Mouse (Mus musculus) midbrain, embryonic 14.5 days (tissue): ENCODE results near the gene Abca6. TPM values are rescaled to one million over a fixed set of nuclear protein-coding genes. Genes with fewer than 3 reads are reported as not detected.

Source experiments
- ATAC-seq: fragments of 200-750 bp; cut with Nextera tagmentation; 2 replicates; pipeline ENCODE4 v1.8.0; 2017; ENCODE audit warnings: moderate number of reproducible peaks, moderate library complexity; ENCODE audit not compliant: low FRiP score, low TSS enrichment
- DNase-seq: peaks from one replicate; pipeline ENCODE4 v3.0.0-alpha.2; 2015
- H3K27ac ChIP-seq: fragments of 300-500 bp; sonication (generic); replicated peaks from 2 replicates; pipeline ENCODE4 v1.5.1; 2014; ENCODE audit warnings: mild to moderate bottlenecking, low read depth, low read length, moderate library complexity
- H3K27me3 ChIP-seq: fragments of 300-500 bp; sonication (generic); 2 replicates; pipeline ENCODE4 v1.6.1; 2014; ENCODE audit warnings: low read length, control low read depth, mixed read lengths; ENCODE audit not compliant: control insufficient read depth, insufficient read depth
- H3K36me3 ChIP-seq: fragments of 300-500 bp; sonication (generic); 2 replicates; pipeline ENCODE4 v1.6.1; 2014; ENCODE audit warnings: low read length, control low read depth; ENCODE audit not compliant: control insufficient read depth, insufficient read depth
- H3K4me1 ChIP-seq: fragments of 300-500 bp; sonication (generic); 2 replicates; pipeline ENCODE4 v1.6.1; 2014; ENCODE audit warnings: mild to moderate bottlenecking, antibody characterized with exemption, low read length, control low read depth; ENCODE audit not compliant: control insufficient read depth, insufficient read depth
- H3K4me2 ChIP-seq: fragments of 300-500 bp; sonication (generic); 2 replicates; pipeline ENCODE4 v1.6.1; 2014; ENCODE audit warnings: mild to moderate bottlenecking, low read length, moderate library complexity
- H3K4me3 ChIP-seq: fragments of 300-500 bp; sonication (generic); replicated peaks from 2 replicates; pipeline ENCODE4 v1.5.1; 2014; ENCODE audit warnings: low read depth, low read length
- H3K9ac ChIP-seq: fragments of 300-500 bp; sonication (generic); replicated peaks from 2 replicates; pipeline ENCODE4 v1.6.1; 2014; ENCODE audit warnings: mild to moderate bottlenecking, low read length, moderate library complexity
- H3K9me3 ChIP-seq: fragments of 300-500 bp; sonication (generic); 2 replicates; pipeline ENCODE4 v1.6.1; 2016; ENCODE audit warnings: low read length, control low read depth, mixed read lengths; ENCODE audit not compliant: control insufficient read depth
- WGBS: fragments of 180-500 bp; shearing (Covaris S2); extraction: QIAGEN DNeasy Blood & Tissue Kit; methylation state at CpG from one replicate; pipeline ENCODE4 v1.1.7; 2014; 5-methylcytosine and 5-hydroxymethylcytosine counted together
- polyA plus RNA-seq: library from polyadenylated mRNA; unstranded; fragments of >200 nt; fragmentation: Nextera tagmentation; extraction: Ambion mirVana; gene quantifications from 2 replicates; pipeline ENCODE4 v1.2.1, GENCODE M21; 2014

Gene Abca6
- polyA plus RNA-seq = 0.09 and 0.34 TPM in 2 replicates

DNA sequence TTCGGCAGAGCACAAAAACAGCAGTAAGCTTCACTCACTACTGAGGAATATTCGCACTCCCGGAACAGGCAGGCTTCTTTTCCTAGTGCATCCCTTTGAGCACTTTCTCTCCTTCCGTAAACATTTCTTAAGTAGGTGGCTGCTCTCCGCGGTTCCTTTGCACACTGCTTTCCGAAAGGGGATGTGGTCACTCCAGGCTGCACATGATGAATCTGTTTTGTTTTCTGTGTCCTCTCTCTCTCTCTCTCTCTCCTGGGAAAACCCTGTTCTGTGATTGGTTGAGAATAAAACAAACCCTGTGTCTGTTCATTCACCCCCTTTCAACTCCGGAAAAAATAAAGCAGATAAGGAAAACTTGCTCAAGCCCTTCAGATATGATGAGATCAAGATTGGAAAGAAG lies at the start of gene Abca6:
TSS of gene Abca6 (minus strand) at position 243 of the 400 bp plus-strand sequence.
- Histone ChIP-seq H3K4me3 (0 out of 2 replicates have a peak within 1 kb of the TSS, but pooled peaks have one; percentile 1), H3K27ac (no peak within 1 kb of the TSS), H3K36me3 (no peaks in the 10 kb centered on the region), H3K4me2 (peak within 1 kb of the TSS; percentile 35), H3K9me3 (no peaks in the 10 kb centered on the region), H3K9ac (no peak within 1 kb of the TSS), H3K4me1 (no peaks in the 10 kb centered on the region), H3K27me3 (no peaks in the 10 kb centered on the region)
- ATAC-seq (no peak), DNase-seq (peak; percentile 46)
- WGBS = 14% methylated on average over 8 of the region's 8 CpGs

DNA sequence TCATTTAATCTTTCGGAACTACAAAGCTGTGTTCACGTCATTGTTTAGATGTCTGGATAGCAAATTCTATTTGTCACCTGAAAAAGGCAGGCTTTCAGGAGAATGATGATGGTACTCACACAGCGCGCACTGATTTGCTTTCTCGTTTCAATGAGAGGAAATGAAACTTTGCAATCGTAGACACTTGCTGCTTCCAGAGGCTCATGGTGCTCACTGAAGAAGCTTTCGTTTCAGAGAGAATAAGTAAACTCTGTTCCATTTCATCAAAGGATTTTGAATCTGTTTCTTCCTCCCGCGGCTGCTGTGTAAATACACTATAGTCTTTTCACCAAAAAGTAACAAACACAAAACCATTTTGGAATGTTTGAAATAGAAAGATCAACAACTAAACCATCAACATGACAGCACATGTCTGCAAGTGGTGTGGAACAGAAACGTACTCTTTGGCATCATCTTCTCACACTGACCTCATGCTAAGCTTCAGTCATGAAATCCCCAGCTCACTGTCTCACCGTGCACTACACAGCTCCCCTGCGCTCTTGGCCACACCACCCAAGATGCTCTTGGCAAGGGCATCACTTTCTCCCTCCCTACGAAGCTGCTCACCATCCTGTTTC lies 46.4 kb upstream of the Abca6 start:
- DNase-seq (no peak), ATAC-seq (no peak)
- peaks cover 12% of the 10 kb centered on the region for H3K36me3 ChIP-seq
- H3K4me2 ChIP-seq = no peak overlapping the region
- H3K9me3 ChIP-seq = no peaks in the 10 kb centered on the region
- WGBS = 77% methylated on average over 13 of the region's 13 CpGs
- no peaks in the 10 kb centered on the region for H3K27me3 ChIP-seq
- no peak overlapping the region for H3K9ac ChIP-seq
- H3K4me3 ChIP-seq = no peak overlapping the region
- no peaks in the 10 kb centered on the region for H3K4me1 ChIP-seq
- H3K27ac ChIP-seq = no peak overlapping the region

DNA sequence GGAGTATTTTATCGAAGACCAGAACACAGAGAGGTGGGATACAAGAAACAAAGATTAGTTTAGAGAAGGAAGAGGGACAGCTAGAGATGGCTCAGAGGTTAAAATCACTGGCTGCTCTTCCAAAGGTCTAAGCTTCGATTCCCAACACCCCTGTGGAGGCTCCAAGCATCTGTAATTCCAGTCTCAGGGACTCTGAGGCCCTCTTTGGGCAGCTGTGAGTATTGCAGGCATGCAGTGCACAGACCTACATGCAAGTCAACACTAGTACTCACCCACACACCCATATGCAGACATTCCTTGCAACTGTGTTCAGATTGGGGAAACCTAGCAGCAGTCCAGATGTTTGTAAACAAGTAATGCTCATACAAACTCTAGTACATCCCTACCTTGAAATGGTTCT lies 39.0 kb upstream of the Abca6 start:
- no peak for DNase-seq
- Histone ChIP-seq H3K36me3 (peaks cover 15% of the 10 kb centered on the region), H3K4me3 (no peak overlapping the region), H3K9ac (no peak overlapping the region), H3K27me3 (no peaks in the 10 kb centered on the region), H3K4me1 (no peaks in the 10 kb centered on the region), H3K4me2 (no peak overlapping the region), H3K9me3 (no peaks in the 10 kb centered on the region), H3K27ac (no peak overlapping the region)
- ATAC-seq = no peak
- WGBS = 83% methylated on average over 2 of the region's 2 CpGs

DNA sequence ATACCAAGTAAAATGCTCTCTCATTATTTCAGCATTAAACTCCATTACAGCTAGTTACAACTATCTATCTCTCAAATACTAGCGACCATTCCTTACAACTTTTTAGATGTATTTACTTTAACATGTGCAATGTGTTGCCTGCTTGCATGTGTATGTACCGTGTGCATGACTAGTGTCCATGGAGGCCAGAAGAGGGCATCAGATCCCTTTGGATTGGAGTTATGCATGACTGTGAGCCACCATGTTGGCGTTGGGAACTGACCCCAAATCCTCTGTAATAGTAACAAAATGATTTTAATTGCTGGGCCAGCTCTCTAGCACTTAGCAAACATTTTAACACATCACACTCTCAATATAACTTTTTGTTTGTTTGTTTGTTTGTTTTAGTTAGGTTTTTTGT lies 36.8 kb upstream of the Abca6 start:
- no peak overlapping the region for H3K4me2 ChIP-seq
- 82% methylated on average over 3 of the region's 3 CpGs for WGBS

DNA sequence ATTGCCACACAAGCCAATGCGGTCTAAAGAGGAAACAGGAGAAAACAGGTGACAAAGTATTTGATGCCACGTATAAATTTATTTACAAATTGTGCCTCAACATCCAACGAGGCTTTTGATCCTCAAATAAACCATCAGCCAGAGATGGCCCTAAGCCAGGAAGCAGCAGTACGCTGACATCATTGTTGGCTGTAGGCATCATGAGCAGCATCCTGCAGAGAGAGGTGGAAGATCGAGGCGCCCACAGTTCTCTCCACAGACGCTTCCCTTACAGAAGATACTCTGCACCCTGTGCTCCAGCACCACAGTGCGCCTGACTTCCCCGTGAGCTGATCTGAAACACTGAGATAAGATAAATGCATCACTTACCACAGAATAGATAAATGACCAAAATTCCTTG lies 36.1 kb upstream of the Abca6 start:
- Histone ChIP-seq H3K4me2 (no peak overlapping the region), H3K4me1 (no peaks in the 10 kb centered on the region), H3K36me3 (peaks cover 15% of the 10 kb centered on the region), H3K27me3 (no peaks in the 10 kb centered on the region), H3K4me3 (no peak overlapping the region), H3K27ac (no peak overlapping the region), H3K9ac (no peak overlapping the region), H3K9me3 (no peaks in the 10 kb centered on the region)
- WGBS = 82% methylated on average over 9 of the region's 9 CpGs
- DNase-seq (no peak), ATAC-seq (no peak)

More for the DNA sequence above, 36.8 kb upstream of the Abca6 start:
- no peak overlapping the region for H3K27ac ChIP-seq
- no peaks in the 10 kb centered on the region for H3K9me3 ChIP-seq
- H3K27me3 ChIP-seq = no peaks in the 10 kb centered on the region
- H3K4me1 ChIP-seq = no peaks in the 10 kb centered on the region
- peaks cover 15% of the 10 kb centered on the region for H3K36me3 ChIP-seq
- DNase-seq (no peak), ATAC-seq (no peak)
- no peak overlapping the region for H3K4me3 ChIP-seq
- no peak overlapping the region for H3K9ac ChIP-seq

DNA sequence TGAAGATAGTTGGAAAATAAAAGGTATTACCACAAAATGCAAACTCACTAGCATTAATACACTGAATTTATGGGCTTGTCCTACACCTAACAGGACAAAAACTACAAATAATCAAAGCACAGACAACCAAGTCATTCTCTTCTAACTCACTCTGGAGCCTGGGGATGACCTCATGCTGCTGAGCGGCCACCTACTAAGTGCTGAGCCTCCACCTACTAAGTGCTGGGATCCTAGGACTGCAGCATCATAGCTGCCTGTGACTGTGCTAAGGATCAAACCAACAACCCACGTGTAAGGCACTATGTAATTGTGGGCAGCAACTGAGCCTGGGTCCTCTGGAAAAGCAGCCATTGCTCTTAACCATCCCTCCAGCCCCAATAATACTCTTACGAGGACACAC lies 34.8 kb upstream of the Abca6 start:
- Histone ChIP-seq H3K9ac (no peak overlapping the region), H3K27me3 (no peaks in the 10 kb centered on the region), H3K4me1 (no peaks in the 10 kb centered on the region), H3K9me3 (no peaks in the 10 kb centered on the region), H3K4me3 (no peak overlapping the region), H3K36me3 (peaks cover 10% of the 10 kb centered on the region), H3K27ac (no peak overlapping the region), H3K4me2 (no peak overlapping the region)
- whole genome bisulfite sequencing = 88% methylated on average over 3 of the region's 3 CpGs
- no peak for ATAC-seq
- DNase-seq = no peak

DNA sequence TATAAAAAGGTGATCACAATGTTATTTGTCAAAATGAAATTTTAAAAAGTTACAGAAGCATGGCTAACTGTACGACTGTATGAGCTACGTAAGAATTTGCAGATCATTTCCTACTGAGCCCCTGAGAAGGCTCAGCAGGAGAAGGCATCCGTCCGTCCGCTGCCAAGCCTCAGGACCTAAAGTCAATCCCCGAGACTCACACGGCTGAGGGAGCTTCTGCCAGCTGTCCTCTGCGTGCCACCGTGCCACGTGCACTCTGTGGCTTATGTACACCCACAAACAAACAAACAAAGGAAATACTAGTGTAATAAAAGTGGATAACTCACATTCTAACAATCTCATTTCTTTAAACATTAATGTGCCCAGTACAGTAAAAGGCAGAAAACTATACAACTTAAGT lies 33.3 kb upstream of the Abca6 start:
- DNase-seq (no peak), ATAC-seq (no peak)
- peaks cover 7% of the 10 kb centered on the region for H3K36me3 ChIP-seq
- H3K9ac ChIP-seq = no peak overlapping the region
- no peak overlapping the region for H3K4me3 ChIP-seq
- no peaks in the 10 kb centered on the region for H3K27me3 ChIP-seq
- H3K27ac ChIP-seq = no peak overlapping the region
- 71% methylated on average over 10 of the region's 10 CpGs for WGBS
- no peaks in the 10 kb centered on the region for H3K9me3 ChIP-seq
- H3K4me2 ChIP-seq = no peak overlapping the region
- H3K4me1 ChIP-seq = no peaks in the 10 kb centered on the region

DNA sequence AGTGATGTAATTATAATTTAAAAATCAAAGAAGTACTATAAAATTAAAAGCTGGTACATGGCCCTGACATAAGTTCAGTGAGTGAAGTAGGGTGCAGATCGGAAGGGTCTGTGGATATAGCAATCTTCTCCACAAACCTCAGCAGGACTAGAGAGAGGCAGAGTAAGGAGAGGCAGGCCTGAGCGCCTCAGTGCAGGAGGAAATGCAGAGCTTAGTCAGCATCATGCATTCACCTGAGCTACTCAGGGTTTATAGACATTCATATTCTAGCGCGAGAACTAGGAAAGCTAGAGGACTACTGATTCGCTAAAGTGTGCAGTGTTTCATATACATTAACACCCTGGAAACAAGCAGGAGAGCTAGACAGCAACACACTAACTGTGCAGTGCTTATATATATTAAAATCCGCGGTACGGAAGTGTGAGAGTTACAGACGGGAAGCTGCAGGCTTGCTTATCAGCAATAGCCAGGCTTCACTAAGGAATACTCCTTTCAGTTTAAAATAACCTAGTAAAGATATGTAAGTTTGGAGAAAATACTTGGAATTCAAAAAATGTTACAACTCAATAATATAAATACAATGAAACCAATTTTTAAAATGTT lies 32.7 kb upstream of the Abca6 start:
- ATAC-seq (no peak), DNase-seq (no peak)
- Histone ChIP-seq H3K9me3 (no peaks in the 10 kb centered on the region), H3K36me3 (peaks cover 7% of the 10 kb centered on the region), H3K4me1 (no peaks in the 10 kb centered on the region), H3K27ac (no peak overlapping the region), H3K4me2 (no peak overlapping the region), H3K9ac (no peak overlapping the region), H3K27me3 (no peaks in the 10 kb centered on the region), H3K4me3 (no peak overlapping the region)
- 89% methylated on average over 9 of the region's 9 CpGs for WGBS

DNA sequence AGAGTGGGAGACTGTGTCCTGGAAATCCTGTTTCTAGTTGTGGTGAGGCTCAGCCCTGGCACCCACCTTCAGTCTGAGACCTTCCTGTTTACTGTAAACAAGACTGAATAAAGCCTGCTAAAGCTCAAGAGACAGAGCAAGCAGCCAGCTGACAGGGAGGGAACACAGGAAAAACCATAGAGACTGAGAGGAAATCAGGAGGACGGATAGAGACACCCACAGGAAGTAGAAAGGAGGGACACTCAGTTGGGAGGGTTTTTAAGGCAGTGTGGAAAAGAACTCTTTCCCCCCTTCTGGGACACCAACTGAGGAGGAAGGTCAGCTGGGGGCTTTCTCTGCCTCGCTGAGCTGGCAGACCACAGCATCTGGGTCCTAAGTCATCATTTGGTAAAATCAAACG lies 23.2 kb upstream of the Abca6 start:
- 52% methylated on average over 3 of the region's 3 CpGs for WGBS
- Histone ChIP-seq H3K27ac (no peak overlapping the region), H3K9me3 (no peaks in the 10 kb centered on the region), H3K4me1 (no peaks in the 10 kb centered on the region), H3K9ac (no peak overlapping the region), H3K4me2 (no peak overlapping the region), H3K36me3 (no peaks in the 10 kb centered on the region), H3K27me3 (no peaks in the 10 kb centered on the region), H3K4me3 (no peak overlapping the region)
- ATAC-seq (no peak), DNase-seq (no peak)
